Mouse (Mus musculus) right cerebral cortex, postnatal 36 days (tissue): Measurements from ENCODE around the gene Fam168b.

Experiments used
- DNase-seq, 2 experiments: peaks; one replicate each; pipeline ENCODE4 v3.0.0; 2022; ENCODE audit warnings: low spot score in 2 of 2, mixed read lengths in 1 of 2

Gene Fam168b

GRCm38 (mm10) chr1:34850343-34851136 is 7.7 kb upstream of the Fam168b start:
- no peak for DNase-seq

DNA sequence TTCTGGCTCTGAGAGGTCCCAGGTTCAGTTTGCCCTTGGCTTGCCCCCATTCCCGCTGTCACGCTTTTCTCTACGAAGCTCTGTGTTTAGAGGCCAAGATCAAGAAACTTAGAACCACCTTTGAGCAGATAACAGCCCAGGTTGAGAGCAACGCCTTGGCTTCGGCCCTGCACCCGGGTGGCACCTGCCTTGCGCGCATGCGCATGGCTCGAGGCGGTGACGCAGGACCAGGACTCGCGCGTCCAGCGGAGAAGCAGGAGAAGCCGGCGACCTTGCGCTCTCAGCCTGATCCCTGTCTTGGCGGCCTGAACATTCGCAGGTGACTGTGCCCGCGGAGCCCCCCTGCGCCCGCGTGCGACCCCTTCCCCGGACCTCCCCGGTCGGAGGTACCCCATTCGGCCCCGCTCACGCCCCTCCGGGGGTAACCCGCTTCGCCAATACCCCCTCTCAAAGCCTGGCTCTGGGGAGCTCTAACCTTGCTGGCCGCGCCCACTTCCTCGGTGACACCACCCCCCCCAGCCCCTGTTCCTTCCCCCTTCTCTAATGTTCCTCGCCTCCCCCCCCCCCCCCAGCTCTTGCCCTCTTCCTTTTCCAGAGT is 7.0 kb upstream of the Fam168b start, which contains the start of gene Plekhb2:
Gene Plekhb2, plus strand, starts transcription at position 232 of the 598 bp plus-strand sequence.
- peak; percentile 73 to 83 for DNase-seq

DNA sequence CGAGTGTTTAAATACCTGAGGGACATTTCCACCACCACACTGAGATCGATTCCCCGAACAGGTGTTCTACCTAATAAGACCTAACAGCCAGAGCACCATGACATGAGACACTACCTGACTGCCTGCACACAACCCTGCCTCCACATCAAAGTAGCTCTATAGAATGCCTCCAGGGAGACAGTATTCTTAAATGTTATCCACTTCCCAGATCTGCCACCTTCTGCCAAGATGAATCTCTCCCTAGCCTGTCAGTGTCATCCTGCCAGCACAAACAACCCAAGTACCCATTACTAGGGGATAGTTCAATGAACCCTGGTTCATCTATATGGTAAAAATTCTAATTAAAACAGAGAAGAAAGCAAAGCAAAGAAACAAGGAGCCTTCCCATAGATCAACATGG is 4.2 kb upstream of the Fam168b start:
- DNase-seq = no peak

DNA sequence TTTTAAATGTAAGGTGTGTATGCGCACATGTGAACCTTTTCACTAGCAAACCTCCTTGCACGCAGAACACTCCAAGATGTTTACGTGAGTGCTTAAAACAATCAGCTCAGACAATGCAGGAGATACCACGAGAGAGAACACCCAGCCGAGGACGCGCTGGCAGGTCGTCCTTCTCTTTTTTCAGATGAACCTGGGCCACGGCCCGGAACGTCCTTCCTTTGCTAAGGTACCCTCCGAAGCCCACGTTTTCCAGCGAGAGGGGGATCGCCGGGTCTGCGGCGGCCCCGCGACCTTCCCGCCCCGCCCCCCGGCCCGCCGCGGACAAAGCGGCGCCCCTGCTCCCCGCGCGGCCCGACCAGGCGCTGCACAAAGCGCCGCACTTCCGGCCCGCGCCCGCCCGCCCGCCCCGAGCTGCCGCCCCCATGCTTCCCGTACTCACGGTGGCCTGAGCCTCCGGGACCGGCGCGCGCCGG is 440 bp downstream of the Fam168b start:
- DNase-seq = no peak

DNA sequence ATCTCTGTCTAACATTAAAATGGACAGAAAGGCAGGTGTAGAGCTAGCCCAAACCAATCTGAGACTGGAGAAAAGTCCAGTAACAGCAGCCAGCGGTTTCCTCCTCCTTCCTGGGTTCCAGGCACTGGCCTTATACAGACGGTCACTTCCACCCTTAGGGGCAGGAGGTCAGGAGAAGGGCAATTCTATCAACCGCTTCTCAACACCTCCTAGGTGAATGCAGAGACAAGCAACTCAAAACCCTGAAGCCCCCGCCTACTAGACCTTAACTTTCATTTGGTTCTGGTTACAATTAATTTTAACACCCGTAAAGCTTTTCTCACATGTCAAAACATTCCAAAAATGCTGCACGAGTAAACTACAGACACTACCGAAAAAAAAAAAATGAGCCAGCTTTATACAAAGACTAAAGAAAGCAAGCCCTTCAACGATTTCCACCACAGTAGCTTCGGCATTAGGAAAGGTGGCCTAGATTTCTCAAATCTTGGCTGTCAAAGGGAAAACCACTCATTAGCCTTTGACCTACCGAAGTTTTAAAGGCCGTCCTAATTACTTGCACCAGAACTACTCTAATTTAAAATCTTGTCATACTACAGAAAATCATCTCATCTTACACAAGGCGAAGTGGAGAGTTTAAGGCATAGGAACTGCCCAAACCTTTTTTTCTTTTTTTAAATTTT is 1.0 kb downstream of the Fam168b start:
- DNase-seq = no peak

- no peak for DNase-seq
Measured at GRCm38 (mm10) chr1:34839241-34839640, 3.6 kb downstream of the Fam168b start.

DNA sequence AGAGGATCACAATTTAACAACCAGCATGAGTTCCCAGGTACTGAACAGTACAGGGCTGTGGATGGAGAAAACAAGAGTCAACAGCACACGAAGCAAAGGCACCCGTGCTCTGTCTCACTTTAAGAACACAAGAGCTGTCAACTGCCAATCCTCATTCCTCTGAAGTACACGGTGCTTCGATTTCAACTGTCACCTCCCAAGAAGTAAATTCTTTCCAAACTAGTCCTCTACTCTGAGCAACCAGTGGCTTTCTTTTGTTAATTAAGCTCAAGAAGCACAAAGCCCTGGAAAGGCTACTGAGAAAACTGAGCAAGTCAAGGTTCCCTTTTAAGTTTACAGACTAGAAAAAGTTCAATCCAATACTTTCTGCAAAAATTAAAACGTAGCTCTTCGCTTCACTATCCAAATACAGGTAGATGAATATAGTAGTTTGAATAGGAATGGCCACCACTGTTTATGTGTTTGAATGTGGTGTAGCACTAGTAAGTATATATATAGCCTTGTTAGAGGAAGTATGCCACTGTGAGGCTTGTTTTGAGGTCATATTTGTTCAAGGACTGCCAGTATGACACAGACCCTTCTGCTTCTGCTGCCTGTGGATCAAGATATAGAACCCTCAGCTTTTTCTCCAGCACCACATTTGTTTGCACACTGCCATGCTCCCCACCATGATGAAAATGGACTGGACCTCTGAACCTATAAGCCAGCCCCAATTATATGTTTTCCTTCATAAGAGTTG is 4.7 kb downstream of the Fam168b start:
- no peak for DNase-seq

- DNase-seq = no peak
Measured at GRCm38 (mm10) chr1:34834904-34835303, 8.0 kb downstream of the Fam168b start.

- DNase-seq = no peak
Measured at GRCm38 (mm10) chr1:34831381-34831780, 11.5 kb downstream of the Fam168b start.

- DNase-seq = no peak
Measured at GRCm38 (mm10) chr1:34830934-34831333, 11.9 kb downstream of the Fam168b start.

GRCm38 (mm10) chr1:34828528-34829294 is 14.2 kb downstream of the Fam168b start:
- no peak for DNase-seq

- DNase-seq = no peak
Measured at GRCm38 (mm10) chr1:34827900-34828299, 15.0 kb downstream of the Fam168b start.

GRCm38 (mm10) chr1:34825909-34826308 is 17.0 kb downstream of the Fam168b start:
- DNase-seq = no peak

DNA sequence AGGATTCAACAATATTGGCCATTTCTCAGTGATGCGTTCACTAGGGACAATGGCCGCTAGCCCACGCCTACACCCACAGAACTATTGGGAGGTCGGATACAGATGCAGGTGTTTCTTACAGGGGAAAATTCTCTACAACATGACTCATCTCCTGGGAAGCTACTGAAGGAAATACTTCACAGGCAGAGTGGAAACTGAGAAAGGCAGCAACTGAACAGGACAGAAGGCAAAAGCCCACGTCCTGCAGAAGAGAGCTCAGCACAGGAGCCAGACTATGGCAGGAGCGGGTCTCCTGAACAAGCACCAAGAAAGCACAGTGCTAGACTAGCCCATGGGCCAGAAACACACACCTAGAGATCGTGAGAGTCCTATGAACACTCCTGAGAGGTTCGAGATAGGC is 18.7 kb downstream of the Fam168b start:
- no peak for DNase-seq

DNA sequence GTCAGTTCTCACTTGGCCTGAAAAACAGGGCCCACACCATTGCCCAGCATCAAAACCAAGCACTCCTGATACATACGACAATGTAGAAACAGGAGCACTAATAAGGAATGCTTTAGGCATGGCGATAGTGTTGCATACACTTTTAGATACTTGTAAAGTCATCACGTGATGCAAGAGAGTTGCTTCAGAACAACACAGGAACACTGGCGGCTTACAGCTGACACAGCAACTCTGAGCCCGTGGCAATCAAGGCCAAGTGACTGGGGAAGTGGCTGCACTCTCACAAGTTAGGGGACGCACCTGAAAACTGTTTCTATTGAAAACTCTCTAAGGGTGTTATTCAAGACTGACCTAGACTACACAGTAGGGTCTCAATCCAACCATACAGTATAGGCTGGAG is 19.5 kb downstream of the Fam168b start:
- DNase-seq = no peak

- no peak for DNase-seq
Measured at GRCm38 (mm10) chr1:34822746-34823145, 20.1 kb downstream of the Fam168b start.

GRCm38 (mm10) chr1:34822003-34822402 is 20.9 kb downstream of the Fam168b start:
- no peak for DNase-seq

DNA sequence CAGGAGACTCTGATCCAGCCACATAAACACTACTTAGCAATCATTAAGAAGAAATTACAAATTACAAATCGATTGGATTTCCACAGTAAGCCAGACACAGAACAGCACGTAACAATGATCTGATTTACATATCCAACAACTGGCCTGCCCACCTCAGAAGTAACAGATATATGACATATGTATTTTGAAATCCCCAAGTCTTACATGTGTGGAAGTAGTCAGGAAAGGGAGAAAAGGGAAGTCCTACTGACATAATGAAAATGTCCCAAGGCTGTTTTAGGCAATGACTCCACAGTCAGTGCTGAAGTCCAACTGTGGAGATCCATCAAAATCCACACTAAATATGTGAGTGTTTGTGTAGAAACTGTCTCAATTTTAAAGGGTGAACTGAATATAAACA is 21.5 kb downstream of the Fam168b start:
- DNase-seq = no peak

DNA sequence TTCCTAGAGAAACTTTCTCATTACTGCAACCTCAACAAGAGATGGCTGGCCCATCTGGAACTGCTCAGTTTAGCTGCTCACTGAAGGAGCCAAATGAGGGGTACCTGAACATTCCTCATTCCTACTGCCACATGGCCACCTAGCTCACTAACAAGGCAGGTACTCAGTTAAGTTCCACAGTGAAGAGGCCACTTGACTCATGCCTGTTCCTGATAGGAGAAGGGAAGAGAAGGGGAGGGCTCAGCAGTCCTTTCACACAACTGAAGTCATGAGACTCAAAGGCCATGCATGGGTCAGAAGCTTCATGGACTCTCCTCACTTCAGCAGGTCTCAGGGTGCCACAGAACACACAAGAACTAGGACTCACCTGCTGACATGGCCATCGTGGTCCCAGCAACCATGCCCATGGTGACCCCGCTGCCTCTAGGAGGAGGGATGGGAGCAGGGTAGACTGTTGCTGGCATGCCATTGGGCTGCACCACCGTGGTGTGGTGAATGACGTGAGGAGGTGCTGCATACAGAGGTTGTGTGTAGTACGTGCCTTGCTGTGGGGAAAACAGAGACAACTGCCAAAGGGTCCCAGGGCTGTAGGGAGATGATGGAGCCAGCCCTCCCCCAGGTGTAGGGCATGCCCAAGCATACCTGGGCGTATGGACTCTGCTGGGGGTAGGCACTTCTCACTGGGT is 23.5 kb downstream of the Fam168b start:
- DNase-seq = no peak

DNA sequence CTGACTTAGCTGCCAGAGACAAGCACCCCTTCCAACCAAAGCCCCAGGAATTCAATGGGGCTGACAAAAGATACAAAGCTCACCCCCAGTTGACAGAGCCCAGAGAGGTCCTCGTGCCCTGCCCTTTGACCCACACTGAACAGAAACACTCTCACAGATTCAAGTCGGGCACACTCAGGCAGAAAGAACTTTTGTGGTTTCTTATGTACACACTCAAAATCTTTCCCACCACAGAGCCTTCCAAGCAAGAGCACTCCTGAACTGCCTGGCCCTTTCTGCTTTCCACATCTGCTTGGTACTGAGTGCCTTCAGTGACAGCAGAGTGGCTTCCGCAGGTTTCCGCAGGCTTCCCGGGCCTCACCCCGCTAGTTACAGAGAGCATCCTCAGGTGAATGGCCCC is 27.0 kb downstream of the Fam168b start:
- no peak for DNase-seq
